Mouse (Mus musculus): ENCODE data around the gene Nxnl1.
"Not testable (repeated sequence)": the region's sequence is repeated elsewhere in the genome, so short reads cannot be mapped to it uniquely, and the experiment has no call there.

The Nxnl1 gene

GRCm38 (mm10) chr8:71525226-71526050, 41.0 kb downstream of the Nxnl1 start, which contains the start of gene Ccdc194:
TSS of gene Ccdc194 (minus strand) at chr8:71525711.
- CTCF ChIA-PET = interaction anchor here (0.6 kb wide), 1 partner anchor 34 kb away, joined by 3 read pairs; no protein-coding TSS in a partner anchor

- CTCF ChIA-PET = interaction anchor here (0.6 to 1.1 kb wide), 2 partner anchors 27 to 80 kb away, joined by 3 to 4 read pairs; no protein-coding TSS in a partner anchor
Observed at GRCm38 (mm10) chr8:71521634-71522033, 44.8 kb downstream of the Nxnl1 start.

DNA sequence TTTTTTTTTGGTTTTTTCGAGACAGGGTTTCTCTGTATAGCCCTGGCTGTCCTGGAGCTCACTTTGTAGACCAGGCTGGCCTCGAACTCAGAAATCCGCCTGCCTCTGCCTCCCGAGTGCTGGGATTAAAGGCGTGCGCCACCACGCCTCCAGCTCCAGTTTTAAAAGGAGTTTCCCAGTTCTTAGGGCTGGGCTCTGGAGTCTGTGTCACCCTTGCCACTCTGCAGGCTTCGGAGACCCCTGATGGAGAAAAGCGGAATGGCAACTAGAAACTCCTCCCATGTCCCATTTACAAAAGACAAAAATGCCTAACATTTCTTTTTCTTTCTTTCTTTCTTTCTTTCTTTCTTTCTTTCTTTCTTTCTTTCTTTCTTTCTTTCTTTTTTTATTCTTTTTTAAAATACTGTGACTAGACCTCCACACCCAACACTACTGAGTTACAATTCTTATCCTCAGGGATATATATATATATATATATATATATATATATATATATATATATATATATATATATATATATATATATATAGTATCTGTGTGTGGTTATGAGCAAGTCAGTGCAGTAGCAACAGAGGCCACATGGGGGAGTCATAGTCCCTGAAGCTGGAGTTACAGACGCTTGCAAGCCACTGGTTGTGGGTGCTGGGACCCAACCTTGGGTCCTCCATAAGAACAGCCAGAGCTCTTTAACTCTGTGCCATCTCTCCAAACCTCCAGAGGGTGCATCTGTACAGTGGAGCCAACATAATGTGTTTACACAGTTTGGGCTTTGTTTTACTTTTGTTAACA, 47.2 kb downstream of the Nxnl1 start:
- CTCF ChIA-PET = not testable (repeated sequence)

DNA sequence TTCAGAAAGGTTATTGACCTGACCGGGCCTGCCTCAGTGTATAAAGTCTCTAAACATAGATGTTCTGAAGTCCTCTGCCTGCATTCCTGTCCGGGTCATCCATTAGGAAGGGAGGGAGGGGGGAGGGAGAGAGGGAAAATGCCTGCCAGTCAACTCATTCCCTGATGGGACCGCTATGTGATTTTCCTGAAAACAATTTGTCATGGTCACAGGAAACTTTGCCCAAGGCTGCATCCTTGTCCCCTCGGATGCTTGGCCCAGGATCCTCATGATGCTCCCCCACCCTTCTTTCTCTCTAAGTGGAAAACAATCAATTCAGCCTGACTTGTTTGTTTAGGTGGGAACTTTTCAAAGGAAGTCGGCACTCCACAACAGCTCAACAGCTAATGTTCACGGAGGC, 49.6 kb downstream of the Nxnl1 start:
- CTCF ChIA-PET = no interaction called here

- CTCF ChIA-PET = no interaction called here
Observed at GRCm38 (mm10) chr8:71515043-71515442, 51.4 kb downstream of the Nxnl1 start.

- CTCF ChIA-PET = interaction anchor here (0.6 kb wide), 2 partner anchors 11 to 14 kb away, joined by 4 to 13 read pairs; no protein-coding TSS in a partner anchor
Observed at GRCm38 (mm10) chr8:71513018-71513754, 53.2 kb downstream of the Nxnl1 start.

DNA sequence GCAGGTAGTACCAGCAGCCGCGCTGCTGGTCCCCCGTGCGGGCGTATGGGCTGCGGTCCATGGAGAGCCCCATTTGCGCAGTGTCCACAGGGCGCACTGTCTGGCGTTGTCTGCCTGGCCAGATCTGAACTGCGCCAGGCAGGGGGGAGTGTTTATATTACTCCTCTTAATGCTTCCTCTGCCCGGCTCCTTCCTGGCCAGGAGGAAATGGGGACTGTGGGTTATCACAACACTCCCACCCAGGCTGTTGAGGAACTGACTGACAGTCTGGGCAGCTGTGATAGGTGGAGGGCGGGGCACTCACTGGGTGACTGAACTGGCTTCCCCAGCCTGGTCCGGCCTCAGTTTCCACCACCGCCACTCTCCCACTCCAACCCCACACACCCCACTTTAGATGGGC, 54.8 kb downstream of the Nxnl1 start, which contains the start of gene Plvap:
Gene Plvap, minus strand, starts transcription at position 109 of the 400 bp plus-strand sequence.
- CTCF ChIA-PET = interaction anchor here (0.6 kb wide), 1 partner anchor 623 kb away, joined by 3 read pairs; no protein-coding TSS in a partner anchor

All from spleen, embryonic (tissue).